Mouse (Mus musculus) cerebellum, adult 9-11 months (tissue): ENCODE data around the gene Grin2c.

Experiments
- DNase-seq: peaks from one replicate; pipeline ENCODE4 v3.0.0; 2022

The Grin2c gene

DNA sequence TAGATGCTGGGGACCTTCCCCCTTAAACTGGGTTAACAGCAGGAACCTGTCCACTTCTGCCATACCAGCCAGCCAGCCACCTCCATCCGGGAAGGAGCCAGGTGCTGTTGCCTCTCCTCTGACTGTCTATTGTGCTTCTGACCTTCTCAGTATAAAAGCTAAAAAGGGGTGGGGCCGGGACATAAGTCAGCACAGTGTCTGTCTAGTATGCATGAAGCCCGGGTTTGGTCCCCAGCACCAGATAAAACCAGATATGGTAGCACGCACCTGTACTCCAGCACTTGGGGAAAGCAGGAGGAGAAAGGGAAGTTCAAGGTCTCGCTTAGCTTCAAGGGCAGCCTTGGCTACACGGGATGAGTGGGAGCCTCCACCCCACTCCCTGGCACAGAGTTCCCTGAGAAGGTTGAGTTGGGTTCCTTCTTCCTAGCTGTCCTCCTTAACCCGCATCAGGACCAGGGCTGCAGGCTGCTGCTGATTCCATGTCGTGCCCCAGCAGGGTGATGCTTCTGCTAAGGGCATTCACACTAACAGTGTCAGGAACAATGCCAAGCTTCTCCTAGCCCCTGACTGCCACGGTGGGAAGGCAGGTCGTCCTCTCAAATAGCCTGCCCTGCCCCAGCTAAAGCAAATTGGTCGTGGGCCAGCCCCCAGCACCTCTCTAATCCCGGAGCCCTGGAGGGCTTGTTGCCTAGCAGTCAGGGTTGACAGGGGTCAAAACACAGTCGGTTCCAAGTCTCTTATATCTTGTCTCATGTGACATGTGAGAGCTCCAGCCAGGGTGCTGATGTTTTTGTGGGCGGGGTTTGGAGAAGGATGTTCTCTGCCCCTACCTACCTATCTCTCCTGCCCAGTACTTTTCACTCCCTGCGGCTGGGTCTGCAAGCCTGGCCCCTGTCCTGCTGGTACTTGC is 37.8 kb downstream of the Grin2c start:
- no peak for DNase-seq

DNA sequence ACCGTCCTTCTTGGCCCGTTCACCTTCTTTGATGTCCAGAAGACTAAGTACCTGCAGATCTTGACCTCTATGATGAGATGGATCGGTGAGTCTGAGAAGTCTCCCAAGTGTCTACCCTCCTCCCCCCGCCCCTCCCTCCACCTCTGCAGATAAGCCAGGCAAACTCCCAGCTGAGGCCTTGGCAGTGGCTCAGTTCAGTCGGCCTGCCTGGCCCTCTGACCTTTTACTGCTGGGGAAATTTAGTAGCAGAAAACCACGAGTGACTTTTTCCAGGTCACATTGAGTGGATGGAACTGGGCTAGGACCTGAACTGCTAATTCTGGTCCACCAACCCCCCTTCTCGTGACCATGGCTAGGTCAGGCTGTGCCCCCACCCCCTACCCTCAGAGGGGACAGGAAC is 38.6 kb downstream of the Grin2c start:
- DNase-seq: no peak

DNA sequence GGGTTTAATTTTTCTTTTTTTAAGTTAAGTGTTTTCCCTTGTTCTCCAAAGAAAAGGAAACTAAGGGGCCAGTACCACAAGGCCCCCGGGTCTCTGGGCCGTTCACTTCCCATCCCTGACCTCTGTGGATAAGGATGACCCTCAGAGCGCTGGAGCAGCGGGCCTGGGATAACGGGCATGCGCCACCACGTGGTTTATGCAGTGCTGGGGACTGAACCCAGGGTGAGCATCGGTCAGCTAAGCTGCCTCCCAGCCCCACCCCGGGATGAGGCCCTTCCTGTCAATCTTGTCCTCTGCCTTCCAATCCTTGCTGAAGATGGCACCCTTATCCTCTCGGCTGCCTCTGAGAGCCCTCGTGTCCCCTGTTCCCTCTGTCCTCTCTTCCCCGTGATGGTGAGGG is 39.4 kb downstream of the Grin2c start:
- no peak for DNase-seq

DNA sequence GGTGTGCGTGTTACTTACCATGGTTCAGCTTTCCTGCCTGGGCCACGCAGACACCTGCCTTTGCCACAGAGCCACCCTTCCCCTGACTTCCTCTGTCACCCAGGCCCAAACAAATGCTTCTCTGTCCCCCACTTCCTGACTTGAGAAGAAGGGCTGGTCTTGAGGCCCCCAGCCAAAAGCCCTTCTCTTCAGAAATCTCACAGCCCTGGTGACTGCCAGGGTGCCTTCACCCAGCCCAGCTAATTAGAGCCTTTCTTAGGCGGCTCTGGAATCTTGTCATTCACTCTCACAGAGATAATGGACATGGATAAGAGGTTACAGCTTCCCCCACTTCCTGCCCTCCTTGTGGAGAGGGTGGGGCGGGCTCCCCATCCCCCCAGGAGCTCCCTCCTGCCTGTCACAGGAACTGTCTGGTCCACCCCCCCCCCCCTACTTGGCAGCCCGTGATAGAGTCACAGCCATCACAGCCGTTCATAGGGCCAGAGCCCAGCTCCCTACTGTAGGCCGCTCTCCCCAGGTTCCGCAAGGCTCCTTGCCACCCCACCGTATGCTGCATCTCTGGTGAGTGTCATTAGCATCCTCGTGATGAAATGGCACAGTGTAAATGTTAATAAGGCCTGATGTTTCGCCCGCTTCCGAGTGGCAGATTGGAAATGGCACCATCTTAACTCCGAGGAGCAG is 40.1 kb downstream of the Grin2c start:
- peak; percentile 76 for DNase-seq

DNA sequence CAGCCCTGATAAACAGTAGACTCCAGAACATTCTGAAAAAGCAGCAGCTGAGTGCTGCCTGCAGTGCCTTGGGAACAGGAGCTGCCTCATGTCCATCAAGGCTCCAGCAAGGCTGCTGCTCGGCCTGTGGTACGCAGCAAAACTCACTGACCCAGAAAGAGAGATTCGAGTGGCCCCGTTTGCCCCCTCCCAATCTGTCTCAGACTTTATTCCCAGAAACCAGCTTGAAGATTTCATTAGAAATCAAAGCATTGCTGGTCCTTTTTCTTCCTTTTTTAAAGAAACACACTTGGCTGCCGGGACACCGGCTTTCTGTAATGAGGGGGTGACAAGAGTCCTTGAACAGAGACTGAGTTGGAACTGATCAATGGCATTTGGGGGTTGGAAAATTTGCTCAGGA is 41.7 kb downstream of the Grin2c start:
- no peak for DNase-seq

DNA sequence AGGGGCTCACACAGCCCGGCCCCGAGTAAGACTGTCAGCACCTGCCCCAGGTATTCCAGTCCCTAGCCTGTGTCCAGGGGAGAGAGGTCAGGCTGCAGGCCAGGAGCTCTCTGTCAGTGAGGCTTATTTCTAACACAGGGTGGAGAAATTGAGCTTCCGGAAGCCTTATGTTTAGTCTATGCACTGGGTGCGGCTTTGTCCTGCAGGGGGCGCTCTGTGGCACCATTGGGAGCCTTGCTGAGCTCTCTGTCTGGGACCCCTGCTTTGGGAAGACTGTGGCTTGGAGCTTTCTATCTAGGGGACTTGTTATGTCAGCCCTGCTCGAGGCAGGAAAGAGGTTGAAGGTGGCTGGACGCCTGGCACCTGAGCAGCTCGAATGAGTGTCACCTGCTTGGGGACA is 42.2 kb downstream of the Grin2c start:
- peak; percentile 76 for DNase-seq

DNA sequence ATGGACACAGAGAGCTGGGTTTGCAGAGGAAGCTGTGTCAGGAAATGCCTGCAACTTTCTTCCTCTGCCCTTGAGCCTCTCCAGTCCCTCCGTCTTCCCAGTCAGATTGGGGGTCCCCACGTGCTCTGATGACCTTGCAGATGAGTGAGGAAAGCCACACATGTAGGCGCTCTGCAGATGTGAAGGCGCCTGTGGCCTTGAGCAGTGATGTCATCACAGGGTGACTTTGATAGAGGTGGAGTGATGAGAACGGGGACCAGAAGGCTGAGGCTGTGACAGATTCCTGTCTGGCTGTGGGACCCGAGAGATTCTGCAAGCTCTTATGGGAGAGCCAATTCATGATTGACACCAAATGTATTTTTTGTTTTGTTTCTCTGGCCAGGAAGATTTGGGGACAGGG is 43.2 kb downstream of the Grin2c start:
- DNase-seq: no peak

DNA sequence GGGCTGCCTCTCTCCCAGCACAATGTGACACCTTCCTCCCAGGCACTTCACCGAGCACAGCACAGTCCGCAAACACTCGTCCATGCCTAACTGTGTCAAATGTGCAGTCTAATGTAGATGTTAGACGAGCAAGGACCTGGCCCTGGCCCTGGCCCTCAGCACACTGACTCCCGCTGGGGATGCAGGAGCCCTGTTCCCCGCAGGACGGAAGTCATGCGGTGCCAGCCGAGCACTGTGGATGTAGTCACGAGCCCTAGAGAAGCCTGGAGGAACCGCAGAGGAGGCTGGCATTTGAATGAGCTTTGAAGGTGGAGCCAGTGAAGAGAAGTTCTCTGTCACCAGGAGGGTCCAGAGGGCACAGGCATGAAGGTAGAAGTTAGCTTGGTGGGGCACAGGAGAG is 43.6 kb downstream of the Grin2c start:
- DNase-seq: no peak

DNA sequence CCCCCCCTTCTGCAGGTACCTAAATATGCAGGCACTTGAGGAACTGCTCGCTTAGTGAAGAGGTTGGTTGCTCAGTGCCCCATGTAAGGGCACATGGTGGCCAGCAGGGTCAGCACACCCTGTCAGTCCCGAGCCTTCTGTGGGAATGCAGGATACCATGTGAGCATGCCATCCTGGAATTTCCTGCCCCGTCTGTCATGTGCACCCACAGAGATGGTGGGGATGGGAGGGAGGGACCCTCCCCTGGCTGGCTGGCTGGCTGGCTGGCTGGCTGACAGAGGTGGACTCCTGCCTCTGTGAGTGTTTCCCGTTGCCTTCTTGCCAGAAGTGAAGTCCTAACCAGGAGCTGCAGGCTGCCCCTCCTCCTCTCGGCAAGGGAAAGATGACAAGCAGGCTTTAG is 44.5 kb downstream of the Grin2c start:
- DNase-seq: no peak

DNA sequence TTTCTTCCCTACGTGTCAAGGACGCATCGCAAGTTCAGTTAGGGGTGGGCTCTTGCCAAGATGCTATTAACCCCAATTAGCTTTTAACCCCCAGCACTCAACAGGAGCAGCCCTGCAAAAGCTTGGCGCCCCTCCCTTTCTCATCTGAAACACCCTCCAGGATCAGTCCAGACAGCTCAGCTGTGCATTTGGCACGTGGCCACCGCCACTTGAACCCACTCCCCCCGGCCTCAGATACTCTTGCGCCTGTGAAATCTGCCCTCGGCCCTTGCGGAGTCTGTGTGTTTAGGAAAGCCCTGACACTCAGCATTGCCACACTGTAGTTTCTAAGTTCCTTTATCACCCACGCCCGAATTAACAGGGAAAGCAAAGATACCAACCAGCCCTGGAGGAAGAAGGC is 45.0 kb downstream of the Grin2c start:
- no peak for DNase-seq

DNA sequence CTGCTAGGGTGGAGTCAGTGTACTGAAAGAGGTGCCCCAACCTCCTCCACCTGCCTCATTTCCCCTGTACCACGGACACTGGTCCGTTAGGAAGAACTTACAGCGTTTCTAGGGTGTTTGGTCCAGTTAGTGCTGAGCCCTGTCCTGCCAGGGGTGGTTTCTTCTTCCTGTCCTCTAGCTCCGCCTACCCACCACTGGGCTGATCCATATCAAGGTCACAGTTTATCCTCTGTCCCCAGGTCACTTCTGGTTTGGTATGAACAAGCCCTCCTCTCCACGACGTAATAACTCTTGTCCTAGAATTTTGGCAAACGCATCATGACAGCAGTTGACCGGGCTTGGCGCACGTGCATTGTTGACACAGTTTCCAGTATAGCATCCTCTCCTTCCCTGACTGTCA is 47.4 kb downstream of the Grin2c start:
- no peak for DNase-seq

DNA sequence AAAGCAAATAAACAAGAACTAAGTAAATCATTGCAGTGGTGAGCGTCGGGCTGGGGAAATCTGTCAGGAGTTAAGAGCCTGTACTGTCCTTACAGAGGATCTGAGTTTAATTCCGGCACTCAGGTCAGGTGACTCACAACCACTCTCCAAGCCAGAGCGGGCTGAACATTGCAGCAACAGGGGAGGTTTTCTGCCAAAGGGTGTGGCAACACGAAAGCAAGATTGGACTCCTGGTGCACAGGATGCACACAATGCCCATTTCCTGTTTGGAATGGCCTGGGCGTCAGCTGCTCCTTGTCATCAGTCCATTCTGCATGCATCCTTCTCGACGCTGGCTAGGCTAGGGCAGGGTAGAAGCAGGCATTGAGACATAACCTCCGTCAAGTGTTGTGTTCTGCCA is 47.8 kb downstream of the Grin2c start:
- no peak for DNase-seq

DNA sequence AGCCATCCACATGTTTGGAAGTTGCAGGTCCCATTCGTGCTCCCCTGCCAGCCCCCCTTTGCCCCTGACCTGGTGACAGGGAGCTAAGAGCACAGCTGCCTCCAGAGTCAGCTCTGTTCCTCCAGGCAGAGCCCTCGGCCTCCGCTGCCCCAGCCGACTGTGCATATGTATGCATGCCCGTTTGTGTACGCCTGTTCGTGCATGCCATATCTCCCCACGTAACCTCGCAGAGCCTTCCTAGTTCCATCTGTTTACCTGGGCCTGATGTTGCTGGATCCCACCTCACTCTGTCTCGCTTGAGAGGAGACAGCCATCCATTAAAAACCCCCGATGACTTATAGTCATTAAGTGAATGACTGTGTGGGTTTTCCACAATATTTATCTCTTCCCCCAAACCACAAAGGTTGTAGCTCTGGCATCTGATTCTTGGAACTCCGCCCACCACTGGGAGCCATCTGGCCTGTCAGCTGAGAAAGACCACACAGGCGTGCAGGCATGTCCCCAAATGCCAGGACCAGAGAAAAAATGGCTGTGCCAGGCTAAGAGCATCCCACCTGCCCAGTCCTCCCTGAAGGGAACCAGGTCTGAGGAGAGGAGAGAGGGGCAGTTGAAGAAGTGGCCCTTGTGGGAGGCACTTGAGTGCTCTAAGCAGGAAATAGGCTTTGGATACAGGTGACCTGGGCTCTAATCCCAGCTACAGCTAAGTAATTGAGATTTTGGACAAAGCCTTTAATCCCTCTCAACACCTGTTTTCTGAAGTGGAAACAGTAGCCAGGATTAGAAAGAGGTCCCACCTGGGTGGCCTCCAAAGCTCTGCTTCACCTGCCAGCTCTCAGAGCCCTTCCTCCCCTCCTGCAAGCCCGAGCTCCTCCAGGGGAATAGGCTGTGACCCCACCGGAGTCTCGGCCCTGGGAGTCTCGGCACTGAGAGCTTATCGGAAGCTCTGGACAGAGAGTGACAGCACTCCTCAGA is 49.3 kb downstream of the Grin2c start:
- peak; percentile 96 for DNase-seq

DNA sequence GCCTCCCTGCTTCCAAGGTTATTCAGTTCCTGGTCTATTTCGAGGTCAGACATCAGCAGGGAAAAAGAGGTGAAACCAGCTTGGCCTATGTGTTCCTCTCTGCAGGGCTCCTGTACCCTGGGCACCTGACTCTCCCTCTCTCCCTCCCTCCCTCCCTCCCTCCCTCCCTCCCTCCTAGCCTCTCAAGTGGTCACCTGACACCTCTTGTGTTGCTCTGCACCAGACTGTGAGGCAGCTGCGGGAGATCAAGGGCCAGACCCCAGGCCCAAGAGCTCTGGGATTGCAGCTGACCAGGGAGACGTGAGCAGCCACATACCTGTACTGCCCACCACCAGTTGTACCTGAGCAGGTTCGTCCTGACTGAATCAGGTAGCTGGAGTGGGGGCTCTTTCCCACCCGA is 51.9 kb downstream of the Grin2c start:
- peak; percentile 66 for DNase-seq

DNA sequence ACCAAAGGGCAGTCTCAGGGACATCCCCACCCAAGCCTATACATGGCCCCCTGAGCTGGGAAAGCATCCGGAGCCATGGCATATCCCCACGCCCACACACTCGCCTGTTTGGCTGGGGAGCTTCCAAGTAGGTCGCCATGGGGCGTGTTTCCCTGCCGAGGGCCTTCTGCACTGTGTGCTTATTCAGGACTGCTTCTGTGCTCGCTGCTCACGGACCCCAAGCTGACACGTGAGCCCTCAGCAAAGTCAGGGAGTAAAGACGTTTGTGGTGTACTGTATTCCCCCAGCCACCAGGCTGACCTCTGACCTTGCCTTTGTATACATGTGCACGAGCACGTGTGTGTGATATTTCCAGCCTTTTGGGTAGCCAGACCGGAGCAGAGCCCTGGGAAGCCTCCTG is 54.9 kb downstream of the Grin2c start:
- peak; percentile 88 for DNase-seq

DNA sequence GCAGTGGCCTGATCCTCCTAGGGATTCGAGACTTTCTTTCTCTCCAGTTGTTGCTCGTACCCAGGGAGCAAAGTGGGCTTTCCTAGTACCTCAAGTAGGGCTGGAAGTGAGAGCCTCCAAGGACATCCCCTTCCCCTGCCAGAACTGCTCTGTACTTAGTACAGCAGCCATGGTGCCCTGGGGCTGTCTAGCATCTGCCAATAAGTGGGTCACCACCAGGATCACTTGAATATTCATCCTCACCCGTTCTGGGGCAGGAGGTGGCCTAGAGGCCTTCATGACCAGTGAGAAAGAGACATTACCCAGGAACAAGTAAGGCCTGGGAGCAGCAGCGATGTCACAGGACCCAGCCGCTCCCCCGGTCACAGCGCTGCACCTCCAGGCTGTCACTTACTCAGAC is 57.1 kb downstream of the Grin2c start:
- DNase-seq: no peak

DNA sequence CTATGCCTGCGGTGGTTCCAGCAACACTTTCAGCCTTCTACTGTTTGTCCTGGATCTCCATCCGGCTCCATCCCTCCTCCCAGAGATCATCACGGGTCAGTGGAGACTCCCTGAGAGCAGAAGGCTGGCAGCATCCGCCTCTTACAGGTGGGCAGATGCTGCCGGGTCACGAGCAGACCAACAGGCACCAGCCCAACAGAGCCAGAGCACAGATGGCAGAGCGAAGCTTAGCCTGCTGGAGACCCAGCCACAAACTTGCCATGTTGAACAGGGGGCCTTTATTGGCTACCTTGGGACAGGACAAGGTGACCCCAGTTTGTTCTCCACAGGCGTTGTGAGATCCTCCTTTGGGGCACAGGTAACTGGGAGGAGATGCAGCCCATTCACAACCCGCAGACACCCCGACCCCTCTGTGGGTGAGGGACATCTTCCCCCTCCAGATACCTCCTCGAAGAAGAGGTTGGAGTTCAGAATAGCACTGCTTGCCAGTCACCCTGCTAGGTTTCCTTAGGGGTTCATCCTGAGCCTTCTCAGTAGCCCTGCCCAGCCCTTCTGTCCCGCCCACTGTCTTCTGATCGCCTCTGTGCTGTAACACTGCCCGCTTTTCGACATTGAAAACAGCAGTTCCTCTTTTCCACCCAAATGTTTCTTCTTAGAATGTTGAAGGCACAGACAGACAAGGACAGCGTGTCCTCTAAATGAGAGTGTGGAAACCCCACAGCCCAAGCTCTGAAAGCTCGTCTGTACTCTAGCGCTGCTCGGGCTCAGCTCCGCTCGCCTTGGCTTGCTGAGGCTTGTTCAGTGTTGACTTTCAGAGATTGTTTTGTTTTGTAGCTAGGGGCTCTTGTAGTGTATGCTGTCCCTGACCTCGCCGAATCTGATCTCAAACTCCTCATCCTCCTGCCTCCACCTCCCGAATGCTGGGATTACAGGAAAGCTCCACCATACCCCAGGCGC is 58.0 kb downstream of the Grin2c start:
- DNase-seq: peak; percentile 81

DNA sequence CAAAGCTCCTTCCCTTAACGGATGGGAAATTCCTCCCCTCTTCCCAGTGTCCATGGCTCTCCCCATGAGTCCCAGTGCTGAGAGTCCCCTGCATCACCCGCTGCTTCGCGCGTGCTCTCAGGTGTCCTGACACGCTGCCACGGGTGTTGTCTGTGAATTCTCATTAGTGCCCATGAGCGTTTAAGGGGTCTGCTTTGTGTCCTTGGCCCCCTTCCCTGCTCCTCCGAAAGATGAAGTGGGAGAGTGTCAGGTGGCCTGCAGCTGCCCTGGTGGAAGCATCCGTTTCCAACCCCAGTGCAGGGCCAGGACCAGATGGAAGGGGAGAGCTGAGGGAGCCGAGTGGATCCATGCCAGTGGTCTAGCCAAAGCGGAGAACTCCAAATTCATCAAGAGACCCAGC is 58.9 kb downstream of the Grin2c start:
- peak; percentile 80 for DNase-seq

DNA sequence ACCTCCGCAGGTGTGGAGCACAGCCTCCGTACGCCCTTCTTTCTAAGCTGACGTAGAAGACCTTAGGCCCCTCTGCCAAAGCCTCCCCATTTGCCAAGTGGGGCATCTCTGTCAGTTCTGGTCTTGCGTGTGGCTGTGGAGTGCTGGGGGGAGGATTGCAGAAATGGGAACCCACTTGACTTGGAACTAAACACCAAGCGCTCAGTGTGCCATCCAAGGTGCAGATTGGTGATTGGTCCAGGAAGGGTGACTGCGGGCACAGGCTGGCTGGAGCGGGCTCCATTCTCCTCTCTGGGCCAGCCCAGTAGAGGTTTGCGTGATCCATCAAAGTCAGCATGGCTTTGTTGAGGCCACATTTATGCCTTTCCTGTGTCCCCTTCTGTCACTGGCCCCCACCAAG is 64.3 kb downstream of the Grin2c start:
- DNase-seq: no peak

DNA sequence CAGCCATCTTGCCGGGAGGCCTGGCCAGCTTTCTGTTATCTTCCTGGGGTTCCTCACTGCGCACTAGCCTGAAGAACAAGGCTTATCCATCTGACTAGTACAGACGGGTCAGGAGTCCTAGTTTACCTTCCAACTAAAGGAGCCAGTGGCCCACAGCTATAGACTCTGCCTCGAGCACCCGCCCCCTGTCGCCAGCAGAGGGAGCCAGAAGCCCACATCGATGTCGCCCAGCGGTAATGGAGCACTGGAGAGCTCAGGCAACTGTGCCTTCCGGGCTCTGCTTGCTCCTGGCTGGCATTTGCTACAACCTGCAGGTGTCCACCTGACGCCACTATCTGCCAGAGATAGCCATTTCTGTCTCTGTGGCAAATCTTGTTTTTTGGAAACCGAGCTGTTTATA is 64.7 kb downstream of the Grin2c start:
- peak; percentile 96 for DNase-seq

DNA sequence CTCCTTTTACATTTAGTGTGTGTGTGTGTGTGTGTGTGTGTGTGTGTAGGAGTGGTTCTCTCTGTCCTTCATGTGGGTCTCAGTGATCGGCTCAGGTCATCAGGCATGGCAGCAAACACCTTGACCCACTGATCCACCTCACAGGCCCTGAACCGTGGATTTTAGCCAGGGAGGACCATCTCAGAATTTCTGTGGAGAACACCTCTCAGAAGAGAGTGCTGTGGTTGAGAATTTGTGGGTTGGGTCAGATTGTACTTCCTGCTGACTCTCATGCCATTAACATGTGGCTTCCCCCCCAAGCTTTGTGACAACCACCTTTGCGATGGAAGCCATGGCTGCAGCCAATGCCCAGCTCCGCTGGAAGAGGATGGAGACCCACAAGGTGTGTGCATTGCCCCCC is 66.5 kb downstream of the Grin2c start:
- no peak for DNase-seq
